Mouse (Mus musculus): Measurements from ENCODE around the gene Fcrl6. TPM values are rescaled to one million over a fixed set of nuclear protein-coding genes. Genes with fewer than 3 reads are reported as not detected.

Gene Fcrl6
- polyA plus RNA-seq, 1 experiment: 0.10 TPM

GRCm38 (mm10) chr1:172635258-172635657, 32.9 kb upstream of the Fcrl6 start:
- TF ChIP-seq POLR2A (IDR thresholded peaks at IDR 0.05; ENCODE audit: borderline replicate concordance, insufficient read depth, low read length) (no peak), CTCF (IDR thresholded peaks at IDR 0.05; ENCODE audit: borderline replicate concordance, insufficient read depth, low read depth, low read length) (no peak)
- no peak for DNase-seq
- no peak overlapping the region for H3K27ac ChIP-seq (ENCODE audit: insufficient read depth, low read length)
- H3K4me1 ChIP-seq (ENCODE audit: control insufficient read depth, insufficient read depth, low read length): no peaks in the 10 kb centered on the region
- no peaks in the 10 kb centered on the region for H3K27me3 ChIP-seq (ENCODE audit: control insufficient read depth, insufficient read depth, low read length)
- H3K4me3 ChIP-seq (replicated peaks; ENCODE audit: insufficient read depth, low read depth, low read length): no peak overlapping the region
- WGBS: 58% methylated on average over 4 of the region's 4 CpGs

GRCm38 (mm10) chr1:172634136-172634535, 31.8 kb upstream of the Fcrl6 start:
- 90% methylated on average over 2 of the region's 2 CpGs for WGBS
- Histone ChIP-seq H3K4me1 (ENCODE audit: control insufficient read depth, insufficient read depth, low read length) (no peaks in the 10 kb centered on the region), H3K4me3 (replicated peaks; ENCODE audit: insufficient read depth, low read depth, low read length) (no peak overlapping the region), H3K27ac (ENCODE audit: insufficient read depth, low read length) (no peak overlapping the region), H3K27me3 (ENCODE audit: control insufficient read depth, insufficient read depth, low read length) (no peaks in the 10 kb centered on the region)
- DNase-seq: no peak
- TF ChIP-seq POLR2A (IDR thresholded peaks at IDR 0.05; ENCODE audit: borderline replicate concordance, insufficient read depth, low read length) (no peak), CTCF (IDR thresholded peaks at IDR 0.05; ENCODE audit: borderline replicate concordance, insufficient read depth, low read depth, low read length) (no peak)

GRCm38 (mm10) chr1:172632451-172633326, 30.3 kb upstream of the Fcrl6 start, which contains the start of gene Dusp23:
Dusp23 (minus strand) TSS chr1:172632962.
- under 1% methylated on average over 53 of the region's 53 CpGs for WGBS
- H3K27me3 ChIP-seq (ENCODE audit: control insufficient read depth, insufficient read depth, low read length): no peaks in the 10 kb centered on the region
- peak within 1 kb of the TSS; percentile 81 for H3K27ac ChIP-seq (ENCODE audit: insufficient read depth, low read length)
- H3K4me3 ChIP-seq (replicated peaks; ENCODE audit: insufficient read depth, low read depth, low read length): peak within 1 kb of the TSS; percentile 92
- DNase-seq: peak; percentile 96 to 98
- peak; percentile 54; the same call in 1 of the 2 replicates for TF ChIP-seq POLR2A (IDR thresholded peaks at IDR 0.05; ENCODE audit: borderline replicate concordance, insufficient read depth, low read length)
- TF ChIP-seq CTCF (IDR thresholded peaks at IDR 0.05; ENCODE audit: borderline replicate concordance, insufficient read depth, low read depth, low read length): peak; percentile 94
- H3K4me1 ChIP-seq (ENCODE audit: control insufficient read depth, insufficient read depth, low read length): no peaks in the 10 kb centered on the region

- 81% methylated on average over 5 of the region's 5 CpGs for WGBS
Observed at GRCm38 (mm10) chr1:172631721-172632120, 29.4 kb upstream of the Fcrl6 start.

GRCm38 (mm10) chr1:172629831-172630230, 27.5 kb upstream of the Fcrl6 start:
- 76% methylated on average over 7 of the region's 7 CpGs for WGBS

More at GRCm38 (mm10) chr1:172631721-172632120, 29.4 kb upstream of the Fcrl6 start:
- no peaks in the 10 kb centered on the region for H3K27me3 ChIP-seq (ENCODE audit: control insufficient read depth, insufficient read depth, low read length)
- no peak for DNase-seq
- H3K27ac ChIP-seq (ENCODE audit: insufficient read depth, low read length): no peak overlapping the region
- H3K4me3 ChIP-seq (replicated peaks; ENCODE audit: insufficient read depth, low read depth, low read length): no peak overlapping the region
- TF ChIP-seq POLR2A (IDR thresholded peaks at IDR 0.05; ENCODE audit: borderline replicate concordance, insufficient read depth, low read length) (no peak), CTCF (IDR thresholded peaks at IDR 0.05; ENCODE audit: borderline replicate concordance, insufficient read depth, low read depth, low read length) (no peak)
- H3K4me1 ChIP-seq (ENCODE audit: control insufficient read depth, insufficient read depth, low read length): no peaks in the 10 kb centered on the region

GRCm38 (mm10) chr1:172626306-172626705, 24.0 kb upstream of the Fcrl6 start:
- WGBS: 94% methylated on average over 3 of the region's 3 CpGs
- Histone ChIP-seq H3K27me3 (ENCODE audit: control insufficient read depth, insufficient read depth, low read length) (no peaks in the 10 kb centered on the region), H3K4me1 (ENCODE audit: control insufficient read depth, insufficient read depth, low read length) (no peaks in the 10 kb centered on the region), H3K4me3 (replicated peaks; ENCODE audit: insufficient read depth, low read depth, low read length) (no peak overlapping the region), H3K27ac (ENCODE audit: insufficient read depth, low read length) (no peak overlapping the region)
- TF ChIP-seq POLR2A (IDR thresholded peaks at IDR 0.05; ENCODE audit: borderline replicate concordance, insufficient read depth, low read length) (no peak), CTCF (IDR thresholded peaks at IDR 0.05; ENCODE audit: borderline replicate concordance, insufficient read depth, low read depth, low read length) (no peak)
- DNase-seq: no peak

More at GRCm38 (mm10) chr1:172629831-172630230, 27.5 kb upstream of the Fcrl6 start:
- Histone ChIP-seq H3K4me3 (replicated peaks; ENCODE audit: insufficient read depth, low read depth, low read length) (no peak overlapping the region), H3K27me3 (ENCODE audit: control insufficient read depth, insufficient read depth, low read length) (no peaks in the 10 kb centered on the region), H3K4me1 (ENCODE audit: control insufficient read depth, insufficient read depth, low read length) (no peaks in the 10 kb centered on the region), H3K27ac (ENCODE audit: insufficient read depth, low read length) (no peak overlapping the region)
- TF ChIP-seq POLR2A (IDR thresholded peaks at IDR 0.05; ENCODE audit: borderline replicate concordance, insufficient read depth, low read length) (no peak), CTCF (IDR thresholded peaks at IDR 0.05; ENCODE audit: borderline replicate concordance, insufficient read depth, low read depth, low read length) (no peak)
- DNase-seq: no peak

- TF ChIP-seq POLR2A (IDR thresholded peaks at IDR 0.05; ENCODE audit: borderline replicate concordance, insufficient read depth, low read length) (no peak), CTCF (IDR thresholded peaks at IDR 0.05; ENCODE audit: borderline replicate concordance, insufficient read depth, low read depth, low read length) (no peak)
- H3K27me3 ChIP-seq (ENCODE audit: control insufficient read depth, insufficient read depth, low read length): no peaks in the 10 kb centered on the region
- DNase-seq: no peak
- no peak overlapping the region for H3K27ac ChIP-seq (ENCODE audit: insufficient read depth, low read length)
- 73% methylated on average over 3 of the region's 3 CpGs for WGBS
- H3K4me3 ChIP-seq (replicated peaks; ENCODE audit: insufficient read depth, low read depth, low read length): no peak overlapping the region
- no peaks in the 10 kb centered on the region for H3K4me1 ChIP-seq (ENCODE audit: control insufficient read depth, insufficient read depth, low read length)
Observed at GRCm38 (mm10) chr1:172624081-172624480, 21.7 kb upstream of the Fcrl6 start.

- DNase-seq: no peak
- Histone ChIP-seq H3K4me3 (replicated peaks; ENCODE audit: insufficient read depth, low read depth, low read length) (no peak overlapping the region), H3K27me3 (ENCODE audit: control insufficient read depth, insufficient read depth, low read length) (no peaks in the 10 kb centered on the region), H3K4me1 (ENCODE audit: control insufficient read depth, insufficient read depth, low read length) (no peaks in the 10 kb centered on the region), H3K27ac (ENCODE audit: insufficient read depth, low read length) (no peak overlapping the region)
- no peak for TF ChIP-seq POLR2A (IDR thresholded peaks at IDR 0.05; ENCODE audit: borderline replicate concordance, insufficient read depth, low read length)
- no peak for TF ChIP-seq CTCF (IDR thresholded peaks at IDR 0.05; ENCODE audit: borderline replicate concordance, insufficient read depth, low read depth, low read length)
- WGBS: 86% methylated on average over 5 of the region's 5 CpGs
Observed at GRCm38 (mm10) chr1:172623599-172623998, 21.2 kb upstream of the Fcrl6 start.

Data from cerebellum, adult 2 months (tissue).